Mouse (Mus musculus) urinary bladder, postnatal 4 days (tissue): ENCODE results near the gene Dnajb2.
A peak's percentile ranks its signal among the peaks of the same experiment; 100 is the strongest.
"Not testable (repeated sequence)": the region's sequence is repeated elsewhere in the genome, so short reads cannot be mapped to it uniquely, and the experiment has no call there.

Experiments used
- DNase-seq, 2 experiments: peaks; one replicate each; pipeline ENCODE4 v3.0.0; 2021 to 2022; ENCODE audit warnings: low spot score in 2 of 2

The Dnajb2 gene

DNA sequence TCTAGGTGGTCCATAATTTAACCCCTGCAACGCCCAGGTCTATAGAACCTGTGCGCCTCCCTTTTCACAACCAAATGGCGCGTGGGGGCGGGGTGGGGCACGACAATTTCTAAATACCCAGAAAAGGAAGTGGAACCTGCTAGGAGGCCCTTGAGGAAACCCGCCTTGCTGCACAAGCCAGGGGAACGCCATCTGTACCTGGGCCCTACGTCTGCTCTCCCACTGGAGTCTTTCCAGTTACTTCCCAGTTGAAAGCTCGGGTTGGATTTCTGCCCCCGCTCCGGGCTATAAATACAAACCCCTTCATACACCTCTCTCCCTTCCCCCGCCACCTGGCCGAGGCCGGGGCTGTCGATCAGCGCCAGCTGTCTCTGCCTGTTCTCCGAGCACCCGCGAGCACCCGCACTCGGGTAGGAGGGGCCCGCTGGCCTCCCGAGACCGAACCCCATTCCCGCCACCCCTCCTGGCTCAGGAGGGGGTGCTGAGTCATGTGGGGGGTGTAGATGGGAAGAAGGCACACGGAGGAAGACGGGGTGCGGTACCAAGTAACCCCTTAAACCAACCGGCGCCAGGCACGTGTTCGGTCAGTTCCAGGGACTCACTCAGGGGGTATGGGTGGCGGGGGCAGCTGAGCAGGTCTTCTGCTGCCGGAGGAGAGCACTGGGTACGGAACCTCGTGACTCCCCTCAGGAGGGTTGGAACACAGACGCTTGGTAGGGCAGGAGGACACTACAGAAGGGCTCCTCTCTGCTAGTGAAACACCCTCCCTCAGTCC is 17.8 kb upstream of the Dnajb2 start:
- no peak for DNase-seq

DNA sequence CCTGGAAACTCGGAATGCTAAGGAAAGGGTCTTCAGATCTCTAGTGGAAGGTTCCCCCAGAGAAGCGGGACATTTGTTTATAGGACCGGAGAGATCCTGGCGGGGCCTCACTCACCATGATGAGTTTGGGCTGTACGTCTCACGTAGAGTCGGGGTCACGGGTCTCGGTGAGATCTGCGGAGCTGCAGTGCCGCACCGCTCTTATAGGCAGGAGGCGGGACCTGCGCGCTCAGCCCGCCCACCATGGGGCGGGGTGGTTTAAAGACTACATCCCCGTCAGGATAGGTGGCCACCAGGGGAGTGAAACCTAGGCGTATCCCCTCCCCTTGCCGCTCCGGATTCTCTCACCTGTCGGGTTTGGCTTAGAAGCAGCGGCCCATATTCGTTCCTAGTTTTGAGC is 17.1 kb upstream of the Dnajb2 start:
- DNase-seq: peak; percentile 75 to 83

DNA sequence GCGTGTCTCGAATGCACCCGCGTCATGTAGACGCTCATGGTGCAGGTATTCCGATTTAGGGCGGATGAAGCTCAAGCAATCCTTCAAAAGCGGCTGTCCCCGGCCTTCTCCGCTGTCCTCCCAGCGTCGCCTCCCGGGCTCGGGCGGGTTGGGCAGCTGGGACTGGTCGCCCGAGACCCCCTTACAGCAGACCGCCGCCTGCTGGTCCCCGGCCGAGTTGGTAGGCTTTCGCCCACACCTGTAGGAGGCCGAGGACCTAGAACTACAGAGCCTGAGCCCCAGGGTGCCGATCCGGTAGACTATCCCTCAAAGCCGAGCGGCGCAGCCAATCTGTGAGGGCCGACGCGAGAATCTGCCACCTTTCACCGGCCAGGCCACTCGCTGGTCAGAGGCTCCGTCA is 16.7 kb upstream of the Dnajb2 start, which contains the start of gene Tuba4a:
Gene Tuba4a (minus strand): TSS at position 335 of the 400 bp plus-strand sequence.
- no peak for DNase-seq

DNA sequence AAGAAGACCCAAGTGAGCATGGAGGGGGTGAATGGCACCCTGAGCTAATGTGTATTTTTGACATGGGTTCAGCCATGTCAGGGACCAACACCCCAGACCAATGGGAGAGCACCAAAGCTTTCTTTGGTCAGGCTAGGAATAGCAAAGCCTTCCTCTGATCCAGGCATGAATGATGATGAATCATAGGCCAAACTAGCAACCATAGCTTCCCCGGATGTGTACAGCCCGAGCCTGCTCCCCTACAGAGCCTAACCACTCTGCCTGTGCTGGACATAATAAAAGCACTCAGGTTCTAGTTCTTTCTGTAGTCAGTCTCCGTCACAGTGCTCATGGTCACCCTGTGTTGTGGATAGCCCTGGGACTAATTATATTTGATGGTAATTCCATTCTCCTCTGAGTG is 14.7 kb upstream of the Dnajb2 start:
- DNase-seq: no peak

DNA sequence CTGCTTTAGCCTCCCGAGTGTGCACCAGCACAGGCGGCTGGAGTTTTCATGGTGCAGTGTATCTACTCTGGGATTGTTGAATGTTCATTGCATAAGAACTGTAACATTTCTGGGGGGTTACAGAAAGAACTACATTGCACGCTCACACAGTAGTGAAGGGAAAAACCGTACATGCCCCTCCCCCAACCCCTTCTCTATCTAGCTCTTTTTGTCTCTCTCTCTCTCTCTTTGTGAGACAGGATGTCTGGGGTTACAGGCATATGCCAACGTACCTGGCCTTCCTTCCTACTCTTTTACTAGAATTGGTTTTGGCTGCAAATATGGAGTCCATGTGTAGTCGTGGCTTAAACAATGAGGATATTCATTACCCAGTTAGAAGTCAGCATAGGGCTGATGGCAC is 13.3 kb upstream of the Dnajb2 start:
- DNase-seq: no peak

DNA sequence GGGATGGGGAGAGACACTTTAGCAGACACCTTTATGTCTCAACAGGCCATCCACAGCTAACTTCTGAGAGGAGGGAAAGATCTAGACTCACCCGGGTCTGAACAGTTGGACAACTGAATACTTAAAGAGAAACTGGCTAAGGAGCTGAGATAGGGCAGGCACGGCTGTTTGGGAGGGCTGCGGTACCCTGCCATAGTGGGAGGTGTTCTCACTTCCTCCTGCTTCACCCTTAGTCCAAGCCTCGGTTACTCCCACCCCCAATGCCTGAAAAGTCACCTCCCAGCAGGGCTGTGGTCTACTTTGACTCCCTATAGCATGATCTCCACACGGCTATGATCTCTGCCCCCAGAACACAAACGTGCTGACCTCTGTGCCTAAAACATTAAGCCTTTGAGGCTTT is 12.7 kb upstream of the Dnajb2 start:
- DNase-seq: no peak

DNA sequence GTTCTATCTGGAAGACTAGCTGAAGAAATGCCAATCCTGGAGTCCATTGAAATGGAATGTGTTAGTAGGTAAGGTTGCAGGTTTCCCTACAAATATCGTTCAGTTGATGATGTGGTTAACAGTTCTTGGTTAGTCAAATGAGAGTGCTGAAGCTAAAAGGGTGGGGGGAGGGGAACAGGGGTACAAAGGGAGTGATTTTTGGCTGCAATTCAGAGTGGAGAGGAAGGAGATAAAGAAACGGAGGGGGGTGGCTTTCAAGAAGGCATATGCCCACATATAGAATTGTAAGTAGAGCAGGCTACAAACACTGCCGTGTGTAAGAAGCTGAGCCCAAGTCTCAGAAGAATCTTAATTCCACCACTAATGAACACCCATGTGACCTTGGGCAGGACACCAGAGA is 10.7 kb upstream of the Dnajb2 start:
- DNase-seq: no peak

DNA sequence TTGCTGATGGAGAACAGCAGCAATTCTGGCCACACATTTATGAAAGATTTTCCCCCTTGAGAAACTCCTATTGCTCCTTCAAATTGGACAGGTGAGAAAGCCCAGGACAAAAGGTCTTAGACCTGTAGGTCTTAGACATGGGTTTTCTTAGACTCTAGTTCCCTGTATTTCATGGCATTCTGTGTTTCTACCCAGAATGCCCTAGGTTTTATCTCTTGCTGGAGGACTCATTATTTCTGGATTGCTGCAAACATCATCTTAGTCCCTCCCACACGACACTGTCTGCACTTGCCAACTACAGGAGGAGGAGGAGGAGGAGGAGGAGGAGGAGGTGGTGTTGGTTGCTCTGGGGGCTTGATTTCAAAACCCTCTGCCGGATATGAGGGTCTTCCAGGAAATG is 10.1 kb upstream of the Dnajb2 start:
- DNase-seq: no peak

DNA sequence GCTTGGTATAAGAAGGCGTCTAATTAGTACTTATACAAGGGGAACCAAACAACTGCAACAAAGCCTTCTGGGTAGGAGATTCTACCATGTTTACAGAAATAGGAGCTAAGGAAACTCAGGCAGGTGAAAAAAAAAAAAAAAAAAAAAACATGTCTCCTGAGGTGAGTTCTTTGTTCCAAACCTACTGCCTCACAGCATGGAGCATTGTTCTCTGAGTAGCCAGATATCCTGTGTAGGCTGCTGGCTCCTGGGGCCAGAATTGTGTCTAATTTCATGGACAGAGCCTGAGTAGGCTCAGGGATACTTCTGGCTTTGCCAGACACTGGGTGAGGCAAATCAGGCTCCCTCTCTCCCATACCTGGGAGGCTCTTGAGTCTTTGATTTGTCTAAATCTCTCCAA is 8.6 kb upstream of the Dnajb2 start:
- no peak for DNase-seq

DNA sequence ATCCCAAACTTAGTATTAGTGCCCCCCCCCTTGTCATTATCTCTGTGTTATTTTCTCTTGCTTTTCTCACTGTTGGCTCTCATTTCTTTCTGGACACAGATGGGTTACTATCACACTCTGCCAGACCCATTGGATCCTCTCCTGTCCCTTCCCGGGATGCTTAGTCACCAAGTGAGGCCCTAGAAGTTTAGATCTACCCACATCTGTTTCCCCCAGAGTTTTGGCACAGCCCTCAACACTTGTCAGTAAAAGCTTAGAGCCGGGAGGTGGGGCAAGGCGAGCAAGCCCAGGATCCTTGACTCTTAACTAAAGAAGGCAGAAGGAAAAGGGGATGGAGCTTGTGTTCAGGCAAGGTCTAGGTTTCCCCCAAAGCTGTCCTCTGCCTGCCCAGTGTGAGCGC is 7.0 kb upstream of the Dnajb2 start:
- no peak for DNase-seq

DNA sequence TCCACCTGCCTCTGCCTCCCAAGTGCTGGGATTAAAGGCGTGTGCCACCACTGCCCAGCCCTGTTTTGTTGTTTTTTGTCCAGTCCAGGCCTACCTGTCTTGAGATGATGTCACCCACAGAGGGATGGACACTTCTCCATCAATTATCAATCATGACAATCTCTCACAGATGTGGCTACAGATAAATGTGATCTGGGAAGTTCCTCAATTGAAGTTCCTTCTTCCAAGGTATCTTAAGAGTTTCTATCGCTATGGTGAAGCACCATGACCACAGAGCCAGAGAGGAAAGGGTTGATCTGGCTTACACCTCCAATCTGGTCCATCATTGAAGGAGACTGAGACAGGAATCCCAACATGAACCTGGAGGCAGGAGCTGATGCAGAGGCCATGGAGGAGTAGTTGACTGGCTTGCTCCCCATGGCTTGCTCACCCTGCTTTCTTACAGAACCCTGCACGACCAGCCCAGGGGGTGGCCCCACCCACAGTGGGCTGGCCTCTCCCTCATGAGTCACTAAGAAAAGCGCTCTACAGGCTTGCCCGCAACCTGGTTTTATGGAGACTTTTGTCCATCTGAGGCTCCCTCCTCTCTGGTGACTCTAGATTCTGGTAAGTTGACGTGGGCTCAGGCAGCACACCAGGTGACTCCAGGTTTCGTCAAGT is 5.7 kb upstream of the Dnajb2 start:
- DNase-seq: no peak

DNA sequence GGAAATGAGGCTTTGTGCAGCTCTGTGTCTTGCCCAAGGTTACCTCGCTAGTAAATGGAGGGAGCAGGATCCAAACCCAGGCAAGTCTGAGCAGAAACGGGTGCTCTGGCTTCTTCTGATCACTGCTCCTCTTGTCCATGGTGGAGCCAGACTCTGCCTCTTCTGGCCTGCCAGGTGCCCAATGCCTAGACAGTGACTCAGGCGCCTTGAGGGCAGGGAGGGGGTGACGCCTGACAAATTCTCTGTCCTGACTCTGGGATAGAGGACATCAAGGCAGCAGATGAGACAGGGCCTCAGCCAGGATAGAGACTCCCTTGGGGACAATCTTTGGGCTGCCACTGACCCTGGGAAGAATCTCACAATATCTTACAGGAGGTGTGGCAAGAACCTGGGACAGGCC is 5.0 kb upstream of the Dnajb2 start:
- no peak for DNase-seq

DNA sequence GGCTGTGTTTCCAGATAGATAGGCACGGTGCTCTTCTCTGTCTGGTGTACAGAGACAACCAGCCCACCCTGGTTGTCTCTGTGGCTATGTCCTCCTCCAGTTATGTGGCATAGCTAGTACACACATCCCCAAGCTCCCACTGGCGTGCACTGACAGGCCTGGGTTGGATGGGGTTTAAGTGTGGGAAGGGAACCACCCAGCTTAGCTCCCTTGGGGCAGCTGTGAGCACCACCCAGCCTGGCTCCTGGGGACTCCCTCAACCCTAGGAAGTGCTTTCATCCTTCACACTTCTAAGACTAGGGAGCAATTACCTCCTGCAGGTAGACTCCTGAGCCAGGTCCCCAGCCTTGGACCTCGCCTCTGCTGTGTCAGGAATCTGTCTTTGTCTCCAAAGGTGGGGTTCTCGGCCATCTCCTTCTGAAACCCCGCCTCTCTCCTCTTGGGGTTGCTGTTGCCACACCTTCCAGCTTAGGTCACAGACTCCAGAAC is 4.5 kb upstream of the Dnajb2 start, which contains the start of gene A630095N17Rik:
Gene A630095N17Rik (minus strand): TSS at position 439 of the 489 bp plus-strand sequence.
- no peak for DNase-seq

DNA sequence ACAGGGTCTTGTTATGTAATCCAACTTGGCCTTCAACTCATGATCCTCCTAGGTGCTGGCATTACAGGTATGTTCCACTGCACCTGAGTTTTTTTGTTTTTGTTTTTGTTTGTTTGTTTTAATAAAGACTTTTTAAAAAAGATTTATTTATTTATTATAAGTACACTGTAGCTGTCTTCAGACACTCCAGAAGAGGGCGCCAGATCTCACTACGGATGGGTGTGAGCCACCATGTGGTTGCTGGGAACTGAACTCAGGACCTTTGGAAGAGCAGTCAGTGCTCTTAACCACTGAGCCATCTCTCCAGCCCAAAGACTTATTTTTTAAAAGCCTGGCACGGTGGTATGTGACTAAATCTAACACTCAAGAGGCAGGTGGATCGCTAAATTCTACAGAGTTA is 3.7 kb upstream of the Dnajb2 start:
- not testable (repeated sequence) for DNase-seq

DNA sequence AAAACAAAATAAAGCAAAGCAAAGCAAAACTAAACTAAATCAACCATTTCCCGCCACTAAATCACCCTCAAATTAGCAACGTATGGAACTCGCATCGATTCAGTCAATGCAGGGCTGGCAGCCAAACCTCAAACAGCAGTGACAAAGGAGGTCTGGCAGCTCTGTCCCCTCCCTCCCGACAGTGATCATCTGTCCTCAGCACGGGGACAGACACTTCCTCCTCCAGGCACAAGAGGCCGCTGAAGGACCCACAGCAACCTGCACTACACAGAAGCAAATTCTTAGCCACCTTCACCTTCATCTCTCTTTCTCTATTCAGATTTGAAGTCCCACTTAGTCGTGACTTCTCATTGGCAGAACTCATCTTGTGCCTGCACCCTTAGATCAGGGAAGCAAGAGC is 1.6 kb upstream of the Dnajb2 start:
- DNase-seq: no peak

DNA sequence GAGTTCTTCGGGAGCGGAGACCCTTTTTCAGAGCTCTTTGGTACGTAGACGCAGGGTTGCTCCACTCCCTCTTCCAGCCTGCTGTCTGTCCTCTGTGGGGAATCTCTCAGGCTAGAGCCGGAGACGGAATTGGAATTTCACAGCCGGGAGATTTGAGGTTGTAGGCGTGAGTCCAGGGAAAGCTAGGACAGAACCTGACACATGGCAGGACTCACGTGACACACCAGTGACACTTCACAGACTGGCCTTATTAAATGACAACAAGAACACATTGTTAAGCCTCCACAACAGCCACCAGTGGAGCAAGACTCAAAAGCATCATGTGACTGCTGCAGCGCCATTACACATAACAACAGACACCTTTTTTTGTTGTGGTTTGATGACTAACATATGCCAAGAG is 3.4 kb downstream of the Dnajb2 start:
- DNase-seq: no peak

DNA sequence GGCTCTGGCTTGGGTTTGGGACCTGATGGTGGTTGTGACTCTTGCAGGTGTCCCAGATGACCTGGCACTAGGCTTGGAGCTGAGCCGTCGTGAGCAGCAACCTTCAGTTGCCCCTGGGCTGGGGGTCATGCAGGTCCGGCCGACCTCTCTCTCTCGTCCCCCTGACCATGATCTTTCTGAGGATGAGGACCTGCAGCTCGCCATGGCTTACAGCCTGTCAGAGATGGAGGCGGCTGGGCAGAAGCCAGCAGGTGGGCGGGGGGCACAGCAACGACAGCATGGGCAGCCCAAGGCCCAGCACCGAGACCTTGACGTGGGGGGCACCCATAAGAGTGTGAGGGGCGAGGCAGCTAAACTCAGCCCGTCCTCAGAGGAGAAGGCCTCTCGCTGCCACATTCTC is 7.2 kb downstream of the Dnajb2 start:
- DNase-seq: no peak

DNA sequence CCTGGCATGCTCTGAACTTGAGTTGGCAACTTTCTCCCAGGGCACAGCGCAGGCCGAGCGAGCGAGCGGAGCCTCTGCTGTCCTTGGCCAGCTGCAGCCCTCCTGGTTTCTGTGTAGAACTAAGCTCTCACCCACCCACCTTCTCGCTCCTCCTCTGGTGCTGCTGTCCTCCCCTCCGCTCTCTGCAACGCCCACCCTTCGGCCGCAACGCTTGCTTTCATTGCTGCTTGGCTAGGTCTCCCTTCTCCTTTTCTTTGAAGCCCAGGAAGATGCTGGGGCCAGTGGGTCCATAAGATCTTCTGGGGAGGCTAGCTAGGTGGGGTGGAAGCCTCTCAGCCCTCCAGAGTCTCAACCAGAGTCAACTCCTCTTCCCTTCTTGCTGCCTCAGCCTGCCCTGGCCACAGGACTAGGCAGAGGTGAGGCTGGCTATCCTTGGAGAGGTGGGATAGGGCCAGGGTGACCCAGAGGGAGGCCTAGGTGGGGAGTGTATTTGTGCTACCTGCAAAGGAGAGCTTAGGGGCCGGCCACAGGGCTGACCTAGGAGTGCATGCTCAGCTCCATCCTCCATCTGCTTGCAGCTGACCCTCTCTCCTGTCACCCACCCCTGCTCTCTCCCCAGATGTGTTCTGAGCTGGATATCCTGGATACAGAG is 8.1 kb downstream of the Dnajb2 start:
- DNase-seq: no peak

DNA sequence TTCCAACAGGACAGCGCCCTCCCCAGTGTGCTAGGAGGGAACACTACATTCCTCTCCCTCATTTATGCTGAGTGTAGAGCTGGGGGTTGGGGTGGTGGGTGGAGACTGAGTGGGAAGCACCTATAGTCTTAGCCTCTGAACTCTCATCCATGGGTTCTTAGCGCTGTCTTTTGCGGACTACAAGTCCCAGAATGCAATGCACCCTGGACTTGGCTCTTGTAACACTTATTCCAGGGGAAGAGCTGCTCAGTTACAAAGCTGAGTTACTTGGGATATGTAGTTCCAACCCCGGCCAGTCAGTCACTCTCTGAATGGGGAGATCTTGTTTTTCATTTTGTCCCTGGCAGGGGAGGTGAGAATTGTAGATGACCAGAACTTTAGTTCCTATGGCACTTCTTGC is 8.6 kb downstream of the Dnajb2 start:
- no peak for DNase-seq

DNA sequence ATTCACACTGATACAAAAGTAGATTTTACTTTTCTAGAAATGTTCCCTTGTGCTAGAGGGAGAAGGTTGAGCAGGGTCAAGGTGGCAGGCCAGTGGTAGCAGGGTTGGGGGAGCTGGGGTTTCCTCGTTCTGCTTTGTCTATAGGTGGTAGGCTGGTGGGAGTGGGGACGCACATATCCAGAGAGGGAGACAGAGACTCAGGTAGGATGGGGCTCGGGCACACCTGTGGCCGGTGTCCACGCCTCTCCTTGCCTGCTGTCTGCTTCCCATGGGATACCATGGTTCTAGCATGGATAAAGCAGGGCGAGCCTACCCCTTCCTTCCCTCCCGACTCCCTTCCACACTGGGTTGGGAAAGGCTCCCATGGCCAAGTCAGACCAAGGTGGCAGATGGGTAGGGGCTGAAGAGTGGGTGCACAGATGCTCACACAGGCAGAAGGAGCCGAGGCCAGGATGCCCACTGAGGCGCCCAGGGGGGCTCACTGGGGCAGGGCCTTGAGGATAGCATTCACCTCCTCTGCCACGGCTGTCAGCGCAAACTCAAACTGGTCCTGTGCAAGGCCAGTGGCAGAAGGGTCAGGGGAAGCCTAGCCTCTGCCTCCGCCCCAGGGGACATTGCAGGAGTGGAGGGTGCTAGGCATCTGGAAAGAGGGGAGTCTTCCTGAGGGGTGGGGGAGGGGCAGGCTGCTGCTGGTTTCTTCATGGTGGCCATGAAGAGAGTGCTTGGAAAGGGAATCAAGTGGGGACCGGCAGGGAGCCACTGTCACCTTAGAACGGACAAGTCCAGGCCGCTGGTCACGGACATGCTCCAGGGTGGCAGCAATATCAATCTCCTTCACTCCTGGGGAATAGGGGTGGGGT is 11.1 kb downstream of the Dnajb2 start:
- DNase-seq: no peak

DNA sequence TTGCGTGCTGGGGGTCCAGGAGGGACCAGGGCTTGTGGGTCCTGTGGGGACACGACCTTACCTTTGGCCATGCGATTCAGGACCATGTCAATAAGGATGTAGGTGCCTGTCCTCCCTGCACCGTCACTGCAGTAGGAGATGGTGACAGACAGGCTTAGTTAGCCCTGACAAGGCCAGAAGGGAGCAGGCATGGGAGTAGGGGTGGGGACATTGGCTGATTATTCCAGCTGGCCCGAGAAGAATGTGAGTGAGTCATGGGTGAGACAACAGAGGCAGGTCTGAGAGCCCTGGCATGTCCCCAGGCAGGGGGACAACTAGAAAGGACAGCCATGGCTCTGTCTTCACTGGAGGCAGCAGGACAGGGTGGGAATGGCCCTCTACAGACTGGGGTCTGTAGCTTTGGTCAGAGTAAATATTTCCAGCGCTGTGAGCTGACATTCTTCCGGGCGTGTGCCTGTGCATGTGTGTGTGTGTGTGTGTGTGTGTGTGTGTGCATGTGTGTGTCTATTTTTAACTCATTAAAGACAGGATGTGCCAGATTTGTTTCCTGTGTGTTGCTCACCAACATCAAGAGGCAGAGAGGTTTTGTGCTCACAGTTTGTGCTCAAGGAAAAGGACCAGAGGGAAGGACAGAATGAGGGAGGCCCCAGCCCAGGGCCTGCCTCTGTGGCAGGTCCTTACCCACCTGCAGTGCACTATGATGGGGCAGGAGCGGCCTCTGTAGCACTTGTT is 12.0 kb downstream of the Dnajb2 start:
- peak in 1 of 2 experiments; percentile 49 for DNase-seq
